In the genomic region with DNA sequence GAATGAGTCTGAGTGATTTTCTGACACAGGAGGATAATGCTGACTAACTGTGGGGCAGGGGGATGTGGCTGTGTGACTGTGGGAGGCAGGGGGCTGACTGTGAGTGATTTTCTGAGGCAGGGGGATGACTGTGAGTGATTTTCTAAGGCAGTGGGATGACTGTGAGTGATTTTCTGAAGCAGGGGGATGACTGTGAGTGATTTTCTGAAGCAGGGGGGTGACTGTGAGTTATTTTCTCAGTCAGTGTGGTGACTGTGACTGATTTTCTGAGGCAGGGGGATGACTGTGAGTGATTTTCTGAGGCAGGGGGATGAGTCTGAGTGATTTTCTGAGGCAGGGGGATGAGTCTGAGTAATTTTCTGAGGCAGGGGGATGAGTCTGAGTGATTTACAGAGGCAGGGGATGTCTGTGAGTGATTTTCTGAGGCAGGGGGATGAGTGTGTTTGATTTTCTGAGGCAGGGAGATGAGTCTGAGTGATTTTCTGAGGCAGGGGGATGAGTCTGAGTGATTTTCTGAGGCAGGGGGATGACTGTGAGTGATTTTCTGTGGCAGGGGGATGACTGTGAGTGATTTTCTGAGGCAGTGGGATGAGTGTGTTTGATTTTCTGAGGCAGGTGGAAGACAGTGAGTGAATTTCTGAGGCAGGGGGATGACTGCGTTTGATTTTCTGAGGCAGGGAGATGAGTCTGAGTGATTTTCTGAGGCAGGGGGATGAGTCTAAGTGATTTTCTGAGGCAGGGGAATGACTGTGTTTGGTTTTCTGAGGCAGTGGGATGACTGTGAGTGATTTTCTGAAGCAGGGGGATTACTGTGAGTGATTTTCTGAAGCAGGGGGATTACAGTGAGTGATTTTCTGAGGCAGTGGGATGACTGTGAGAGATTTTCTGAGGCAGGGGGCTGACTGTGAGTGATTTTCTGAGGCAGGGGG, we compare ENCODE assay signal across 8 mouse cellular contexts. TPM values are rescaled to one million over a fixed set of nuclear protein-coding genes. Genes with fewer than 3 reads are reported as not detected.
DNase-seq lines count a peak whose midpoint lies in the region; ATAC-seq lines count a peak whose summit lies in the region.
"Not testable (repeated sequence)": the region's sequence is repeated elsewhere in the genome, so short reads cannot be mapped to it uniquely, and the experiment has no call there.

No protein-coding gene starts in this region.

- not testable (repeated sequence) for H3K27me3 ChIP-seq in hindbrain, embryonic 12.5 days; limb, embryonic 10.5 days (ENCODE audit: low read depth, poor library complexity, severe bottlenecking); neural tube, embryonic 15.5 days (replicated peaks)

- H3K27ac ChIP-seq in hindbrain, embryonic 12.5 days; limb, embryonic 10.5 days; neural tube, embryonic 15.5 days (replicated peaks): not testable (repeated sequence)

- H3K4me1 ChIP-seq in hindbrain, embryonic 12.5 days; limb, embryonic 10.5 days; neural tube, embryonic 15.5 days: not testable (repeated sequence)

- peak; percentile 55; the same call in 1 of the 2 replicates for ATAC-seq in frontal cortex, adult (ENCODE audit: low TSS enrichment)
- peak; percentile 88 for ATAC-seq in hindbrain, embryonic 12.5 days (ENCODE audit: low FRiP score)
- ATAC-seq in megakaryocyte, adult 5-6 weeks (ENCODE audit: poor library complexity, severe bottlenecking) = peak; percentile 59
- peak; percentile 73; the same call in 1 of the 2 replicates for ATAC-seq in neural tube, embryonic 15.5 days (ENCODE audit: low FRiP score)

- 15% methylated on average over 1 of the region's 1 CpGs for WGBS in hindbrain, embryonic 12.5 days
- 16% methylated on average over 1 of the region's 1 CpGs for WGBS in limb, embryonic 10.5 days
- WGBS in neural tube, embryonic 15.5 days = 16% methylated on average over 1 of the region's 1 CpGs

- peak; percentile 62 for DNase-seq in MN1 (ENCODE audit: low spot score)
- DNase-seq in embryo, embryonic 11 days = peak; percentile 49
- DNase-seq in limb, embryonic 10.5 days (ENCODE audit: low spot score) = peak; percentile 62
- peak; percentile 22 for DNase-seq in urinary bladder, adult 2 months (ENCODE audit: low spot score)

- H3K9ac ChIP-seq in hindbrain, embryonic 12.5 days; neural tube, embryonic 15.5 days (replicated peaks): not testable (repeated sequence)

- H3K4me2 ChIP-seq in hindbrain, embryonic 12.5 days (replicated peaks); neural tube, embryonic 15.5 days: not testable (repeated sequence)

- H3K9me3 ChIP-seq in hindbrain, embryonic 12.5 days (replicated peaks) = peaks cover 12% of the 10 kb centered on the region
- H3K9me3 ChIP-seq in limb, embryonic 10.5 days (replicated peaks); neural tube, embryonic 15.5 days (replicated peaks): not testable (repeated sequence)

- H3K36me3 ChIP-seq in hindbrain, embryonic 12.5 days; limb, embryonic 10.5 days; neural tube, embryonic 15.5 days: not testable (repeated sequence)

- not testable (repeated sequence) for H3K4me3 ChIP-seq in hindbrain, embryonic 12.5 days; limb, embryonic 10.5 days; neural tube, embryonic 15.5 days (replicated peaks)

RNA-seq across cellular contexts. Expression of gene 2010315B03Rik, which starts 56.0 kb away (rescaled TPM):
- polyA plus RNA-seq in hindbrain, embryonic 12.5 days (2016; fragmentation: Nextera tagmentation; extraction: Ambion mirVana) = 8.8 TPM in 2 replicates
- 5.0 and 6.2 TPM in 2 replicates for polyA plus RNA-seq in limb, embryonic 10.5 days (2016; fragmentation: Nextera tagmentation; extraction: Ambion mirVana)
- total RNA-seq in megakaryocyte, adult 5-6 weeks (2015) = 12.0 and 14.1 TPM in 2 replicates
- 21.0 and 22.2 TPM in 2 replicates for total RNA-seq in megakaryocyte, adult 5-6 weeks (2017)
- polyA plus RNA-seq in neural tube, embryonic 15.5 days (2015; fragmentation: Nextera tagmentation; extraction: Ambion mirVana) = 11.5 and 12.7 TPM in 2 replicates
- 21.6 and 30.0 TPM in 2 replicates for polyA plus RNA-seq in urinary bladder, adult 2 months (2012; rRNA removed)
